Mouse (Mus musculus) lung, postnatal 0 days (tissue): ENCODE measurements around the gene Tmem147.

ENCODE experiments used
- CTCF ChIP-seq: IDR thresholded peaks from 2 replicates; pipeline ENCODE4 v1.5.1; 2016; ENCODE audit warnings: antibody characterized with exemption, mild to moderate bottlenecking
- EP300 ChIP-seq: IDR thresholded peaks from 2 replicates; pipeline ENCODE4 v1.6.1; 2016; ENCODE audit warnings: antibody characterized with exemption, mild to moderate bottlenecking, control low read depth

DNA sequence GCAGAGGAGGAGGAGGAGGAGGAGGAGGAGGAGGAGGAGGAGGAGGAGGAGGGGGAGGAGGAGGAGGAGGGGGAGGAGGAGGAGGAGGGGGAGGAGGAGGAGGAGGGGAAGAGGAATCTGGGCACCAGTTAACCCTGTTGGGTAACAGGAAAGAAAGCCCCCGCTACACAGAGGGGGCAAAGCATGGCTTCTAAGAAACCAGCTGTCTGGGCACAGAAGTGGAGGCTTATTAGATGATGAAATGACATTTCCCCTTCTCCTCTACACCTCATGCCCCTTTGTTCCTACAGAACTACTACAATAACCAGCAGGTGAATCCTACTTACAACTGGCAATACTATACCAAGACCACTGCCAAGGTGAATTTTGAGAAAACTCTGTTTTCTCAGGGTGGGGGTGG, 48.6 kb upstream of the Tmem147 start:
- no peak for TF ChIP-seq CTCF
- TF ChIP-seq EP300: no peak
